Mouse (Mus musculus) small intestine, adult 2 months (tissue): ENCODE results near the gene Vash2. TPM values are rescaled to one million over a fixed set of nuclear protein-coding genes. Genes with fewer than 3 reads are reported as not detected.

Experiments
- H3K27ac ChIP-seq: fragments of 200-500 bp; 2 replicates; pipeline ENCODE4 v1.5.1; 2012; ENCODE audit warnings: low read depth, low read length, control low read depth, inconsistent platforms; ENCODE audit not compliant: insufficient read depth
- H3K27me3 ChIP-seq: fragments of 200-500 bp; 2 replicates; pipeline ENCODE4 v1.6.1; 2012; ENCODE audit warnings: mild to moderate bottlenecking, moderate library complexity, low read length, inconsistent platforms; ENCODE audit not compliant: control insufficient read depth, insufficient read depth
- H3K36me3 ChIP-seq: fragments of 200-500 bp; 2 replicates; pipeline ENCODE4 v1.6.1; 2012; ENCODE audit warnings: mild to moderate bottlenecking, low read length, control low read depth, inconsistent platforms; ENCODE audit not compliant: control insufficient read depth, insufficient read depth
- H3K4me1 ChIP-seq: fragments of 200-500 bp; 2 replicates; pipeline ENCODE4 v1.6.1; 2012; ENCODE audit warnings: low read length, inconsistent platforms, mixed read lengths; ENCODE audit not compliant: control insufficient read depth, insufficient read depth, insufficient read length
- H3K4me3 ChIP-seq: fragments of 200-500 bp; 2 replicates; pipeline ENCODE4 v1.5.1; 2012; ENCODE audit warnings: low read depth, mild to moderate bottlenecking, control low read depth, inconsistent platforms, low read length, moderate library complexity
- CTCF ChIP-seq: fragments of 200-500 bp; IDR thresholded peaks from 2 replicates; pipeline ENCODE4 v1.5.1; 2012; ENCODE audit warnings: low read depth, mild to moderate bottlenecking, control low read depth, inconsistent platforms, low read length, moderate library complexity, mixed read lengths; ENCODE audit not compliant: insufficient replicate concordance, insufficient read length; ENCODE audit errors: extremely low read depth
- POLR2A ChIP-seq: fragments of 200-500 bp; IDR thresholded peaks from 2 replicates; pipeline ENCODE4 v1.6.1; 2012; ENCODE audit warnings: low read depth, mild to moderate bottlenecking, control low read depth, inconsistent platforms, low read length, moderate library complexity
- WGBS: fragments of 180-500 bp; shearing (Covaris S2); methylation state at CpG from one replicate; pipeline ENCODE4 v1.1.7; 2018; 5-methylcytosine and 5-hydroxymethylcytosine counted together
- polyA plus RNA-seq: library from polyadenylated mRNA; depleted of rRNA; stranded (reverse); fragments of >200 nt; gene quantifications from 2 replicates; pipeline ENCODE4 v1.2.3, GENCODE M21; 2012

Vash2 gene
- polyA plus RNA-seq, 1 experiment, result 0.76 TPM

GRCm38 (mm10) chr1:190976887-190977573 lies 2.1 kb downstream of the Vash2 start:
- 37% methylated on average over 11 of the region's 11 CpGs for WGBS
- peaks cover 9% of the 10 kb centered on the region for H3K4me1 ChIP-seq
- no peak overlapping the region for H3K4me3 ChIP-seq
- no peak overlapping the region for H3K27ac ChIP-seq
- H3K27me3 ChIP-seq, result peaks cover 35% of the 10 kb centered on the region
- no peaks in the 10 kb centered on the region for H3K36me3 ChIP-seq
- no peak for TF ChIP-seq POLR2A
- no peak for TF ChIP-seq CTCF

DNA sequence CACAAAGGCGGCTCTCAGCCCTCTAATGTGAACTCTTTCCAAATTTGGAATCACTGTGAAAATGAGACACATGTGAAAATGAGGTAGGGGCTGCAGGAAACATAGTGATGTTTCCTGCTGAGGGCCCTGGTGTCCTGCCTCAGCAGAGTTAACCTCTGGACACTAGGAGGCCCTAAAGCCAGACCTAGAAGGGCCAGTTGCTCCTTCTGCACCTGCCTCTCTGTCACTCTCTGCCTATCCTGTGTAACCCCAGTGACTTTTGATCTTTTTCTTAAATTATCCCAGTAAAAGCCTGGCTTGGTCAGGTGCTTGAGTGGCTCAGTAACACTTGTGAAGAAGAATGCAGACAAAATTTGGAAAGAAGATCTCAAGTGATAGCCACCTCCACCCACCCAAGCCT lies 4.3 kb downstream of the Vash2 start:
- peaks cover 30% of the 10 kb centered on the region for H3K27me3 ChIP-seq
- peaks cover 9% of the 10 kb centered on the region for H3K4me1 ChIP-seq
- H3K27ac ChIP-seq, result no peak overlapping the region
- H3K4me3 ChIP-seq, result no peak overlapping the region
- WGBS, result 76% methylated on average over 1 of the region's 1 CpGs
- no peak for TF ChIP-seq POLR2A
- no peak for TF ChIP-seq CTCF
- no peaks in the 10 kb centered on the region for H3K36me3 ChIP-seq

GRCm38 (mm10) chr1:190974191-190974590 lies 4.9 kb downstream of the Vash2 start:
- no peak overlapping the region for H3K27ac ChIP-seq
- H3K4me3 ChIP-seq, result no peak overlapping the region
- peaks cover 9% of the 10 kb centered on the region for H3K4me1 ChIP-seq
- peaks cover 25% of the 10 kb centered on the region for H3K27me3 ChIP-seq
- TF ChIP-seq POLR2A (no peak), CTCF (no peak)
- 86% methylated on average over 8 of the region's 8 CpGs for WGBS
- H3K36me3 ChIP-seq, result no peaks in the 10 kb centered on the region

DNA sequence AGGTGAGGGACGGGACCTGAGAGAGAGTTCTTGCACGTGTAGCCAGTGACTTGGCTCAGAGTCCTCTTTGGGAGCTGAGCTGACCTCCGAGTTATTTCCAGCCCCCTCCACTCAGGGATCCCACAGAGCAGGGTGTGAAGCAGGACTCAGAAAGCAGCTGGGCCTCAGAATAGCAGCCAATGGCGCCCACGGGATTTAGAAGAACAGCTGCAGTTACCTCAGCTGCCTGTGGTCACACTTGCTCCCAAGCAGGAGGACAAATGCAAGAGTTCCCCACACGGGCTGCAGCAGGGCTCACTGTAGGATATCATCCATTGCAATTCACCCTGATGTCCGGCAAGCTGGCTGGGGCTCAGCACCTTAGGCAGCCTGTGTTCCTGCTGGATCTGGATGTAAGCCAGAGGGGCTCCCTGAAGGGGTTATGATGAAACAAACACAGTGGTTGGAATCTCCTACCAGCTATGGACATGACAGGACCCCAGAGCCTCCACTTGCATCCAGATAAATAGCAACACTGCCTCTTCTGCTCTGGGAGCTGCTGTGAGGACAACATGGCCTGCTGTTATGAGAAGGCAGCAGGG lies 6.4 kb downstream of the Vash2 start:
- Histone ChIP-seq H3K36me3 (no peaks in the 10 kb centered on the region), H3K27ac (no peak overlapping the region), H3K4me3 (no peak overlapping the region), H3K27me3 (peaks cover 10% of the 10 kb centered on the region), H3K4me1 (no peaks in the 10 kb centered on the region)
- WGBS, result 67% methylated on average over 7 of the region's 7 CpGs
- TF ChIP-seq POLR2A, result no peak
- TF ChIP-seq CTCF, result no peak

GRCm38 (mm10) chr1:190971708-190972610 lies 7.1 kb downstream of the Vash2 start:
- TF ChIP-seq POLR2A (no peak), CTCF (no peak)
- H3K4me1 ChIP-seq, result no peaks in the 10 kb centered on the region
- 57% methylated on average over 14 of the region's 14 CpGs for WGBS

DNA sequence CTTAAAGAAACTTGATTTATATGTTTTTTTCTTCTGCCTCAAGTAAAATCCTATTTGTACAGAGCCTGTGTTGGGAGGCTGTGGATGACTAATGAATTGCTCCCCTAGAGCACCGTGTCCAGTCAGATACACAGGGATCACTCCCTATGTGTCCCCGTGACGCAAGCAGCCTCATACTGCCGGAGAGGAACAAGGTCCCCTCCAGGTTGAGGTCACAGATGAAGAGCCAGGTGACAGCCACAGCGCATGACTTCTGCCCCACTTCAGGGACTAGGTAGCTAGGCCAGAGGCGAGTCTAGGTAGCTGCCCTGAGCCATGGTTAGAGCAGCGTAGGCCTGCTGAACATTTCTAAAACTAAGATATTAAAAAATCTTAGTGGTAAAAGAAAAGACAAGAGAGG lies 11.1 kb downstream of the Vash2 start:
- 82% methylated on average over 7 of the region's 7 CpGs for WGBS
- H3K27ac ChIP-seq, result no peak overlapping the region
- no peak for TF ChIP-seq POLR2A
- TF ChIP-seq CTCF, result no peak
- H3K36me3 ChIP-seq, result no peaks in the 10 kb centered on the region
- H3K4me1 ChIP-seq, result no peaks in the 10 kb centered on the region
- no peaks in the 10 kb centered on the region for H3K27me3 ChIP-seq
- H3K4me3 ChIP-seq, result no peak overlapping the region

More at GRCm38 (mm10) chr1:190971708-190972610, 7.1 kb downstream of the Vash2 start:
- Histone ChIP-seq H3K27me3 (peaks cover 4% of the 10 kb centered on the region), H3K27ac (no peak overlapping the region), H3K4me3 (no peak overlapping the region), H3K36me3 (no peaks in the 10 kb centered on the region)
